Mouse (Mus musculus): Measurements from ENCODE around the gene Spop. TPM values are rescaled to one million over a fixed set of nuclear protein-coding genes. Genes with fewer than 3 reads are reported as not detected.

The Spop gene
- 158 TPM for polyA plus RNA-seq (2014; fragmentation: Illumina TruSeq; extraction: RNeasy Lipid Tissue Mini Kit (QIAGEN cat#74804); ENCODE audit: low read depth, low replicate concordance)

DNA sequence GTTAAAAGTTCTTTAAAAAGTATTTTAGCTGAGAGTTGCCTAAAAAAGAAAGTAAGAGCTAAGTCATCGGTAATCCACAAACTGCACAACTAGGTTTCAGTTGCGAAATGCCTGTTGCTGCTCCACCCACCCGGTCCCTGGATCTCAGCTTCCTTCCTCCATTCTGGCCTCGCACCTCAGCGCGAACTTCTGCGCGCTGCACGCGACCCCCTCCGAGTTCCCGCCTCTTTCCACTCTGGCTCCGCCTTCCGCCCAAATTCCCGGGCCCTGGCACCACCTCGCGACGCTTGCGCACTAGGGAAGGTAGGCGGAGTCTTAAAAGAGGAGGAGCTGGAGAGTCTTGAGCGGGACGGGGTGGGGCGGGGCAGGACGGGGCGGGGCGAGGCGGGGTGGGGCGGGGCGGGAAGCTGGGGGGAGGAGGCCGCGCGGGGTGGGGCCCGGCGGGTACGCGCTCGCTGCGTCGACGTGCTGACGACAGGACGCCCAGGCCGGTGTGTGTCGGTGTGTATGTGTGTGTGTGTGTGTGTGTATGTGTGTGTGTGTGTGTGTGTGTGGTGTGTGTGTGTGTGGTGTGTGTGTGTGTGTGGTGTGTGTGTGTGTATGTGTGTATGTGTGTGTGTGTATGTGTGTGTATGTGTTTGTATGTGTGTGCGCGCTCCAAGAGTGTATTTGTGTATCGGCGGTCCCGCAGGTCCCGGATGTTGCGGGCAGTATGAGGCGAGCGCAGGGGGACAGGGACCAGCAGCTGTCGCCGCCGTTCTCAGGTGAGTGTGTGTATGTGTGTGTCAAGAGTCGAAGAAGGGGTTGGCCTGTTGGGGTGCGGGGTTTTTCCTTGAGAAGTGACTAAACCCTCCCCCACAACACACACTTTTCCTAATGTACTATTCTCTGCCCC is at the start of gene Spop:
Gene Spop (plus strand): TSS at position 440 of the 895 bp plus-strand sequence.

DNA sequence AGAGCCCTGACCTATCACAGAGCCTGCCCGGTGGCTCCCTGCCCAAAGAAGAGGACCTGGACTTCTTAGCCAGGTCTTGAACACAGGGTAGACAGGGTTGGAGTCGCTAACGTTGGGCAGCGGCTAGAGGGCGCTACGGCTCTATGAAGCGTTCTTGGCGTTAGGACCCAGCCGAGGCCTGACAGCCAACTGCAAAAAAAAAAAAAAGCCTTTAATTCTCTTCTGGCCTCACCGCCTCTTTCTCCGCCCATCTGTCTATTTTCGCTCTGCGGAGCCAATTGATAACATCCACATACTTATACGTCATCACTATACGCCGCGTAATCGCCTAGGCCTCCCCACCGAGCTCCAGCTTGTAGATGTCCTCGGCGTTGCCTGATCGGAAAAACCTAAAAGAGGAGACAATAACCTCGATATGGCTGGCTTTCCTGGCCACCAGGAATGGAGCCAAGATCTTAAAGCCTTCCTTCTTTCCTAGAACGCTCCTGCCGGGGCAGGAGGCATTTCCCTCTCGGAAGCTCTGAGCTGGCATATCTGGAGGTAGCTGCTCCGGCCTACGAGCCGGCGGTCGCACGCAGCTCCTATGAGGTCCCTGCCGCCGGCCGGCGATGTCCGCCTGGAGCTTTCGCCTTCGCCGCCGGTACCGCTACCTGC is 29.4 kb upstream of the Spop start, which contains the start of gene Slc35b1:
Gene Slc35b1 (plus strand): TSS at position 374 of the 654 bp plus-strand sequence.

DNA sequence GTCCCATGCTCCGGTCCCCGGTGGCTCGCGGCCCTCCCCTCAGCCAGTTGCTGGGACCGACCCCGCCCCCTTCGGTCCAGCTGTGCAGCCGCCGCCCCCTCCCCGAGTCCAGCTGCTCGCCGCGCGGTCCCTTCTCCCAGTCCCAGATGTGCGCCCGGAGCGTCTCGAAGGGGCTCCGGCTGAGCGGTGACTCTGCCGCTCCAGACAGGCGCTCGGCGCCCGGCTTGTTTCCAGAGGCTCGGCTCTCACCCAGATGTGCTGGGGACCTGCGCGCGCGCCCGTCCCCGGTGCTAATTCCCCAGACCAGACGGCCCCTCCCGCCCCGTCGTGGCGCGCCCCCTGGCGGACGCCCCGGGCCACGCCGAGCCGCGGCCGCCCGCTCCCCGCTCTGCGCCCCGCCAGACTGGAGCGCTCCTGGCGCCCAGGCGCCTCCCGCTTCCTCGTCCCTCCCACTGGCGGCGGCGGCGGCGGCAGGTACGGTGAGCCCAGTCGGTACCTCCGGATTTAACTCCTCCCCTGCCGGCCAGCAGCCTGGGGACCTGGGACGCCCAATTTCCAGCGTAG is 100.5 kb downstream of the Spop start, which contains the start of gene Nxph3:
Gene Nxph3 (minus strand): TSS at position 273 of the 564 bp plus-strand sequence.

Other genes starting within 250 kb of the Spop start
- gene Tac4, start 152.6 kb upstream of the Spop start, polyA plus RNA-seq (2014; fragmentation: Illumina TruSeq; extraction: RNeasy Lipid Tissue Mini Kit (QIAGEN cat#74804); ENCODE audit: low read depth, low replicate concordance), result not detected
- 45.3 TPM for gene Kat7, start 103.8 kb upstream of the Spop start, polyA plus RNA-seq (2014; fragmentation: Illumina TruSeq; extraction: RNeasy Lipid Tissue Mini Kit (QIAGEN cat#74804); ENCODE audit: low read depth, low replicate concordance)
- 2.1 TPM for gene Fam117a, start 77.1 kb upstream of the Spop start, polyA plus RNA-seq (2014; fragmentation: Illumina TruSeq; extraction: RNeasy Lipid Tissue Mini Kit (QIAGEN cat#74804); ENCODE audit: low read depth, low replicate concordance)
- gene Slc35b1, start 29.4 kb upstream of the Spop start, polyA plus RNA-seq (2014; fragmentation: Illumina TruSeq; extraction: RNeasy Lipid Tissue Mini Kit (QIAGEN cat#74804); ENCODE audit: low read depth, low replicate concordance), result 59.2 TPM
- not detected for gene Nxph3, start 100.5 kb downstream of the Spop start, polyA plus RNA-seq (2014; fragmentation: Illumina TruSeq; extraction: RNeasy Lipid Tissue Mini Kit (QIAGEN cat#74804); ENCODE audit: low read depth, low replicate concordance)
- 0.47 TPM for gene Ngfr, start 173.7 kb downstream of the Spop start, polyA plus RNA-seq (2014; fragmentation: Illumina TruSeq; extraction: RNeasy Lipid Tissue Mini Kit (QIAGEN cat#74804); ENCODE audit: low read depth, low replicate concordance)